Mouse (Mus musculus) forebrain, embryonic 15.5 days (tissue): ENCODE measurements around the gene Gatad2a. TPM values are rescaled to one million over a fixed set of nuclear protein-coding genes. Genes with fewer than 3 reads are reported as not detected.

Experiments
- ATAC-seq: fragments of 200-750 bp; cut with Nextera tagmentation; replicated peaks from 2 replicates; pipeline ENCODE4 v1.8.0; 2017; ENCODE audit warnings: mild to moderate bottlenecking, moderate TSS enrichment, moderate library complexity
- H3K27ac ChIP-seq: fragments of 300-500 bp; sonication (generic); replicated peaks from 2 replicates; pipeline ENCODE4 v1.5.1; 2015; ENCODE audit warnings: mild to moderate bottlenecking, inconsistent platforms
- H3K27me3 ChIP-seq: fragments of 300-500 bp; sonication (generic); 2 replicates; pipeline ENCODE4 v1.6.1; 2015; ENCODE audit warnings: inconsistent platforms
- H3K36me3 ChIP-seq: fragments of 300-500 bp; sonication (generic); 2 replicates; pipeline ENCODE4 v1.6.1; 2015; ENCODE audit warnings: mild to moderate bottlenecking, inconsistent platforms
- H3K4me1 ChIP-seq: fragments of 300-500 bp; sonication (generic); 2 replicates; pipeline ENCODE4 v1.6.1; 2015; ENCODE audit warnings: inconsistent platforms
- H3K4me2 ChIP-seq: fragments of 300-500 bp; sonication (generic); replicated peaks from 2 replicates; pipeline ENCODE4 v1.6.1; 2015; ENCODE audit warnings: mild to moderate bottlenecking, inconsistent platforms
- H3K4me3 ChIP-seq: fragments of 300-500 bp; sonication (generic); 2 replicates; pipeline ENCODE4 v1.5.1; 2015; ENCODE audit warnings: mild to moderate bottlenecking, inconsistent platforms
- H3K9ac ChIP-seq: fragments of 300-500 bp; sonication (generic); replicated peaks from 2 replicates; pipeline ENCODE4 v1.6.1; 2015; ENCODE audit warnings: mild to moderate bottlenecking, inconsistent platforms
- H3K9me3 ChIP-seq: fragments of 300-500 bp; sonication (generic); 2 replicates; pipeline ENCODE4 v1.6.1; 2016; ENCODE audit warnings: inconsistent platforms
- WGBS: fragments of 180-500 bp; shearing (Covaris S2); methylation state at CpG from one replicate; pipeline ENCODE4 v1.1.7; 2015; ENCODE audit warnings: mixed read lengths; 5-methylcytosine and 5-hydroxymethylcytosine counted together
- polyA plus RNA-seq: library from polyadenylated mRNA; unstranded; fragments of >200 nt; fragmentation: Nextera tagmentation; extraction: Ambion mirVana; gene quantifications from 2 replicates; pipeline ENCODE4 v1.2.1, GENCODE M21; 2015

Gatad2a gene
- polyA plus RNA-seq, 1 experiment from 2014 or later: 28.3 TPM

GRCm38 (mm10) chr8:69876967-69877366 lies 119.2 kb downstream of the Gatad2a start:
- H3K4me1 ChIP-seq: peaks cover 16% of the 10 kb centered on the region
- H3K9me3 ChIP-seq: no peaks in the 10 kb centered on the region
- H3K4me3 ChIP-seq: no peak overlapping the region
- H3K4me2 ChIP-seq: no peak overlapping the region
- no peak for ATAC-seq
- H3K27ac ChIP-seq: no peak overlapping the region
- peaks cover 30% of the 10 kb centered on the region for H3K27me3 ChIP-seq
- WGBS: 81% methylated on average over 10 of the region's 10 CpGs
- H3K9ac ChIP-seq: no peak overlapping the region
- no peaks in the 10 kb centered on the region for H3K36me3 ChIP-seq

- no peak overlapping the region for H3K4me2 ChIP-seq
- peaks cover 21% of the 10 kb centered on the region for H3K27me3 ChIP-seq
- H3K4me3 ChIP-seq: no peak overlapping the region
- WGBS: 46% methylated on average over 10 of the region's 10 CpGs
- no peak for ATAC-seq
- H3K27ac ChIP-seq: no peak overlapping the region
- H3K4me1 ChIP-seq: peaks cover 8% of the 10 kb centered on the region
- no peaks in the 10 kb centered on the region for H3K36me3 ChIP-seq
- no peaks in the 10 kb centered on the region for H3K9me3 ChIP-seq
- H3K9ac ChIP-seq: no peak overlapping the region
Observed at GRCm38 (mm10) chr8:69876097-69876496, 120.1 kb downstream of the Gatad2a start.

- no peak for ATAC-seq
- H3K27ac ChIP-seq: no peak overlapping the region
- no peaks in the 10 kb centered on the region for H3K9me3 ChIP-seq
- H3K36me3 ChIP-seq: no peaks in the 10 kb centered on the region
- no peak overlapping the region for H3K9ac ChIP-seq
- H3K4me2 ChIP-seq: no peak overlapping the region
- no peak overlapping the region for H3K4me3 ChIP-seq
- H3K4me1 ChIP-seq: no peaks in the 10 kb centered on the region
- peaks cover 6% of the 10 kb centered on the region for H3K27me3 ChIP-seq
- 91% methylated on average over 13 of the region's 13 CpGs for WGBS
Observed at GRCm38 (mm10) chr8:69874654-69875053, 121.5 kb downstream of the Gatad2a start.

DNA sequence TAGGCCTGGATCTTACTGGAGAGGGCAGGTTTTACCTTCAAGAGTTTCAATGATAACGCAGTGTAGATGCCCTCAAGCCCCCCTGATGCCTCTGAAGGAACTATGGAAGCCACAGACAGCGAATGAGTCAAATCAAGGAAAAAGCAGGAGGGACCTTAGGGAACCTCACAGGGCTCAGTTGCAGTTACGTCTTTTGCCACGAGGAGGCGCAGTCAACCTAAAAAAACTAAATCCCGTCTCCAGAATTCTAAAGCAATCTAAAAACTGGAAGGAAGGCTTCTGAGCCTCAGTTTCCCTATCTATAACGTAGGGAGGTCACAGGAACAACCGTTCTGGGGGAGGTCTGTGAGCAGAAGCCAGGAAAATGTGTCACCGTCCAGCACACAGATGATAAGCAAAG lies 122.0 kb downstream of the Gatad2a start:
- Histone ChIP-seq H3K27ac (no peak overlapping the region), H3K4me3 (no peak overlapping the region), H3K4me2 (no peak overlapping the region), H3K27me3 (peaks cover 4% of the 10 kb centered on the region; the same call in 1 of the 2 replicates), H3K9me3 (no peaks in the 10 kb centered on the region), H3K9ac (no peak overlapping the region), H3K36me3 (no peaks in the 10 kb centered on the region), H3K4me1 (no peaks in the 10 kb centered on the region)
- 13% methylated on average over 9 of the region's 9 CpGs for WGBS
- no peak for ATAC-seq

DNA sequence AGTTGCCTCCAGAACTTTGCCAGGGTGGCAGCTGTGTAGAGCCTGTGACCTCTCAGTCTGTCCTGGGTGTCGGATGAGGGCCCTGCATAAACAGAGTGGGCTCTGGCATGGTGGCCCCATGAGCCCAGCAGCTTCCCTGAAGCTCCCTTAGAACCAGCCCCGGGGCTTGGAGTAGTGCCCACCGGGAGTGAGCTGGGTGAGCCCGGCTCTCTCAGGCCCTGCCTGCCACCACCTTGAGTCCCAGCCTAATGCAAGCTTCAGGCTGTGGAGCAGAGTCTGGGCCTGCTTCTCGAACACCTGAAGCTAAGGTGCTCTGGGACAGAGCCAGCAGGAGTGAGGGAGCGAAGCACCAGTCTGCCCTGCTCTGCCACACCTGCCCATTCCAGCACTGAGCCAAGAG lies 125.3 kb downstream of the Gatad2a start:
- Histone ChIP-seq H3K27ac (no peak overlapping the region), H3K36me3 (no peaks in the 10 kb centered on the region), H3K4me1 (no peaks in the 10 kb centered on the region), H3K9ac (no peak overlapping the region), H3K4me3 (no peak overlapping the region), H3K27me3 (no peaks in the 10 kb centered on the region), H3K9me3 (no peaks in the 10 kb centered on the region), H3K4me2 (no peak overlapping the region)
- no peak for ATAC-seq
- 94% methylated on average over 6 of the region's 6 CpGs for WGBS

DNA sequence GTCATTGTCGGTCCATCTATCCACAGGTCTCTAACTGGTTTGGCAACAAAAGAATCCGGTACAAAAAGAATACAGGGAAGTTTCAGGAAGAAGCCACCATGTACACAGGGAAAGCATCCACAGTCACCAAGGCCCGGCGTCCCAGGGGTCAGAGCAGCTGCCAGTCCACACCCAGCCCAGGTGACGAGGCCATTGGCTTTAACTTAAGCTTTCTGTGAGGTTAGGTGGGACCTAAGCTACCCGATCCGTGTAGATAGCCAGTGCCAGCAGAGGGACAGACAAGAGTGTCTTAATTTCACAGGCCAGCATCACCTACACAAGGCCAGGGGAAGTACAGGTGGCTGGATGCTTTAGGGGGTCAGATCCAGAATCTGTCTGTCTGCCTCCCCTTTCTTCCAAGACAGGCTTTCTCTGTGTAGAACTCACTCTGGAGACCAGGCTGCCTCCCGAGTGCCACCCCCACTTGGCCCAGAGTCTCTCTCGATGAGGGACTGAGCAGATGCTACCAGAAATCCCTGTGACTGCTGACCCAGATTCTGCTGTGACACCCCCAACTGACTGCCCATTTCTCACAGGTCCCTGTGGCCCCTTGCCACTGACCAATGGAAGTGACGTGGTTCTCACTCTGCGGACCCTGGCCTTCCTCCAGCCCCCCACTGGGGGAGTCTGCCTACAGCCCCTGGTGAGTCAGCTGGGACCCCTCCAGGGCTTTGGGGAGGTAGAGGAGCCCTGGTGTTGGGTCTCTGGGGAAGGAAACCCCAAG lies 126.0 kb downstream of the Gatad2a start:
- H3K4me3 ChIP-seq: no peak overlapping the region
- no peak overlapping the region for H3K9ac ChIP-seq
- no peak overlapping the region for H3K27ac ChIP-seq
- H3K27me3 ChIP-seq: no peaks in the 10 kb centered on the region
- H3K4me2 ChIP-seq: no peak overlapping the region
- H3K4me1 ChIP-seq: no peaks in the 10 kb centered on the region
- ATAC-seq: no peak
- no peaks in the 10 kb centered on the region for H3K36me3 ChIP-seq
- WGBS: 90% methylated on average over 11 of the region's 11 CpGs
- no peaks in the 10 kb centered on the region for H3K9me3 ChIP-seq

- Histone ChIP-seq H3K4me2 (no peak overlapping the region), H3K27me3 (no peaks in the 10 kb centered on the region), H3K4me3 (no peak overlapping the region), H3K4me1 (no peaks in the 10 kb centered on the region), H3K36me3 (no peaks in the 10 kb centered on the region), H3K27ac (no peak overlapping the region), H3K9ac (no peak overlapping the region), H3K9me3 (no peaks in the 10 kb centered on the region)
- ATAC-seq: no peak
- 89% methylated on average over 5 of the region's 5 CpGs for WGBS
Observed at GRCm38 (mm10) chr8:69867696-69868326, 128.4 kb downstream of the Gatad2a start.

- no peak overlapping the region for H3K4me3 ChIP-seq
- WGBS: 80% methylated on average over 5 of the region's 5 CpGs
- no peaks in the 10 kb centered on the region for H3K9me3 ChIP-seq
- no peaks in the 10 kb centered on the region for H3K4me1 ChIP-seq
- no peak overlapping the region for H3K4me2 ChIP-seq
- H3K27ac ChIP-seq: no peak overlapping the region
- no peak for ATAC-seq
- peaks cover under 1% of the 10 kb centered on the region; the same call in 1 of the 2 replicates for H3K36me3 ChIP-seq
- H3K9ac ChIP-seq: no peak overlapping the region
- H3K27me3 ChIP-seq: no peaks in the 10 kb centered on the region
Observed at GRCm38 (mm10) chr8:69864180-69864579, 132.0 kb downstream of the Gatad2a start.

- WGBS: 87% methylated on average over 5 of the region's 5 CpGs
- H3K9ac ChIP-seq: no peak overlapping the region
- no peak overlapping the region for H3K4me2 ChIP-seq
- no peaks in the 10 kb centered on the region for H3K27me3 ChIP-seq
- no peaks in the 10 kb centered on the region for H3K9me3 ChIP-seq
- H3K4me1 ChIP-seq: no peaks in the 10 kb centered on the region
- no peak overlapping the region for H3K4me3 ChIP-seq
- H3K27ac ChIP-seq: no peak overlapping the region
- H3K36me3 ChIP-seq: peaks cover 3% of the 10 kb centered on the region; the same call in 1 of the 2 replicates
- ATAC-seq: no peak
Observed at GRCm38 (mm10) chr8:69863387-69864020, 132.7 kb downstream of the Gatad2a start.

DNA sequence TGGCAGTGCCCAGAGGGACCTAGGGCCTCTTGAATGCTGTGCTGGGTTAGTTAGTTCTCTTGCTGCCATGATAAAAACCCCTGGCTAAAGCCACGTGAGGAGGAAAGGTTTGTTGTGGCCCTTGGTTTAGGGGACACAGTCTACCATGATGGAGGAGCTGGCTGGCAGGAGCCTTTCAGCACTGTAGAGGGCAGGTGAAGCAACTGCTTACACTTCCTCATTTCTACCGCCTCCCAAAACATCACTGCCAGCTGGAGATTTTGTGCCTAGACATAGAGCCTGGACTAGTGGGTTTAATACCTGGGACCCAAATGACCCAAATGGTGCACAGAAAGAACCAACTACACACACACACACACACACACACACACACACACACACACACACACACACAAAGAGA lies 134.9 kb downstream of the Gatad2a start:
- peaks cover 3% of the 10 kb centered on the region; the same call in 1 of the 2 replicates for H3K36me3 ChIP-seq
- 79% methylated on average over 2 of the region's 2 CpGs for WGBS

DNA sequence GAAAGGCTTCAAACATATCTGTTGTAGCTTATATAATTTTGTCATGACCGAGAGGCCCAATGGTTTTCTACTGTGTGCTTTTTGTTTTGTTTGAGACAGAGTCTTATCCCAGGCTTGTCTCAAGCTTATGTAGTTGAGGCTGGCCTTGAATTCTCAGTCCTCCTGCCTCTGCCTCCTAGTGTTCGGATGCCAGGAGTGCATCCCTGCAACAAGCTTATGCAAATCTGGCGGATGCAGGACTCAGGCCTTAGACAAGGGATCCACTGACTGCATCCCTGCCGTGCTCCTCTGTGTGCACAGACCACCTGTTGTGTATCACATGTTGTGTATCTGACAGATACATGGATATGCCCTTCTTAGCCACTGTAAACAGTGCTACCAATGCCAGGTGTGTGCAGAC lies 135.4 kb downstream of the Gatad2a start:
- Histone ChIP-seq H3K4me1 (no peaks in the 10 kb centered on the region), H3K36me3 (peaks cover 3% of the 10 kb centered on the region; the same call in 1 of the 2 replicates), H3K27me3 (no peaks in the 10 kb centered on the region), H3K9me3 (no peaks in the 10 kb centered on the region), H3K4me3 (no peak overlapping the region), H3K9ac (no peak overlapping the region), H3K27ac (no peak overlapping the region), H3K4me2 (no peak overlapping the region)
- 55% methylated on average over 4 of the region's 4 CpGs for WGBS
- no peak for ATAC-seq

More for the DNA sequence above, 134.9 kb downstream of the Gatad2a start:
- H3K4me3 ChIP-seq: no peak overlapping the region
- H3K9me3 ChIP-seq: no peaks in the 10 kb centered on the region
- H3K27me3 ChIP-seq: no peaks in the 10 kb centered on the region
- no peaks in the 10 kb centered on the region for H3K4me1 ChIP-seq
- H3K27ac ChIP-seq: no peak overlapping the region
- ATAC-seq: no peak
- no peak overlapping the region for H3K4me2 ChIP-seq
- no peak overlapping the region for H3K9ac ChIP-seq
